Mouse (Mus musculus) bone marrow, adult 2 months (tissue): Measurements from ENCODE around the gene Agrp. TPM values are rescaled to one million over a fixed set of nuclear protein-coding genes. Genes with fewer than 3 reads are reported as not detected.

Experiments used
- H3K27ac ChIP-seq: fragments of 200-500 bp; 2 replicates; pipeline ENCODE4 v1.5.1; 2012; ENCODE audit warnings: low read depth, mild to moderate bottlenecking, control low read depth, inconsistent platforms, low read length; ENCODE audit not compliant: control insufficient read depth, poor library complexity, insufficient read depth
- H3K4me1 ChIP-seq: fragments of 200-500 bp; 2 replicates; pipeline ENCODE4 v1.6.1; 2011; ENCODE audit warnings: low read length; ENCODE audit not compliant: control insufficient read depth, insufficient read depth
- H3K4me3 ChIP-seq: fragments of 200-500 bp; replicated peaks from 2 replicates; pipeline ENCODE3; 2011; ENCODE audit warnings: mild to moderate bottlenecking, low read depth, low read length, control low read depth; ENCODE audit not compliant: control insufficient read depth
- CTCF ChIP-seq: fragments of 200-500 bp; IDR thresholded peaks from 2 replicates; pipeline ENCODE4 v1.5.1; 2011; ENCODE audit warnings: low read length, control low read depth; ENCODE audit not compliant: control insufficient read depth, insufficient read depth
- POLR2A ChIP-seq: fragments of 200-500 bp; IDR thresholded peaks from 2 replicates; pipeline ENCODE4 v1.6.1; 2011; ENCODE audit warnings: low read depth, mild to moderate bottlenecking, control low read depth, low read length, borderline replicate concordance; ENCODE audit not compliant: control insufficient read depth
- WGBS: fragments of 180-500 bp; shearing (Covaris S2); methylation state at CpG from one replicate; pipeline ENCODE4 v1.1.7; 2018; 5-methylcytosine and 5-hydroxymethylcytosine counted together
- polyA plus RNA-seq: library from polyadenylated mRNA; stranded (reverse); fragments of >200 nt; gene quantifications from 2 replicates; pipeline ENCODE4 v1.2.4, GENCODE M21; 2011; ENCODE audit warnings: low replicate concordance; ENCODE audit not compliant: missing spikeins, insufficient read depth, insufficient read length

The Agrp gene
- polyA plus RNA-seq, 1 experiment = not detected

DNA sequence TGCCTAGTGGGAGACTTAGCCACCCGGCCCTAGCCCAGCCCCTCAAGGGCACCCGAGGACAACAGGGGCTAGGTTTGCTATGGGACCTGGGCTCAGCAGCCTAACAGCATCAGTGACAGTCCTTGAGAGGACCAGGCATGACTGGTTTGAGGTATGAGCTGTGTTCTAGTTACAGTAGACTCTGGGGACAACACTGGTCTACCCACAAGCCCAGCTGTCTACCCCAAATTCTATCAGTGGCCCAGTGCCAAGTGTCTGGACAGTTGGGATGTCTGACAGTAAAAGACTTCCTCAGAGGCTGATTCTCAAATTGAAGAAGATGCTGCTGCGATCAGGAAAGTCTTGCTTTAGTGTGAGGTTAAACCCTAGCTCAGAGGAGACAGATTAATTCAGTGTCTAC, 91.9 kb downstream of the Agrp start:
- WGBS = 71% methylated on average over 3 of the region's 3 CpGs
- Histone ChIP-seq H3K27ac (peak overlapping the region; percentile 36; the same call in 1 of the 2 replicates), H3K4me3 (no peak overlapping the region), H3K4me1 (peaks cover 7% of the 10 kb centered on the region)
- TF ChIP-seq CTCF (no peak), POLR2A (no peak)

DNA sequence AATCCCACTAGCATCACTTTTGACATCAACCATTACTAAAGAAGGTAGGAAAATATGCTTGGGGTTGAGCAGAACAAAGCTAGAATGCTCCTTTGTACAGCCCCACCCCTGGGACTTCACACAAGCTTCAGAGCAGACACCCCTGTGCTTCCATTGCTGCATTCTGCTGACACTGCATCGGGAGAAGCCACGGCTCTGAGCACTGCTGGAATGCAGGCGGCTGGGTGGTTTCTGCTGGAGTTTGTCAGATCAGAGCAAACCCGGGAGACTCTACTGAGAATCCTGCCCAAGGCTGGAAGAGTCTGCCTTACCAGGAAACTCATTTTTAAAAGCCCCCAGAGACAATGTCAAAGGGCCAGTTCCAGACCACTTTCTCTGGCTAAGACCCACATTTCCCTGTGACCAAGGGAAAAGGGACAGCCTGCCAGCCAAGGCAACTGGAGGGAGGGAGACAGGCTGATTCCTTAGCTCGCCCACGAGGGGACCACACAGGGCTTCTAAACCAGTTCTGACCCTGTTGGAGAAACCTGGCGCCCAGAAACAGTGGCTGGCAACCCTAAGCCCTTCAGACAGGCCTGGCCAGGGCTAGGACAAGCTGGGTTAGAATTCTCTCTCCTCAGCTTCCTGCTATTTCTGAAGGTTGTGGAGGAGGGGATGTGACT, 92.5 kb downstream of the Agrp start:
- 73% methylated on average over 7 of the region's 7 CpGs for WGBS
- no peak for TF ChIP-seq POLR2A
- TF ChIP-seq CTCF = no peak
- Histone ChIP-seq H3K27ac (peak overlapping the region; percentile 36; the same call in 1 of the 2 replicates), H3K4me3 (no peak overlapping the region), H3K4me1 (peaks cover 7% of the 10 kb centered on the region)

DNA sequence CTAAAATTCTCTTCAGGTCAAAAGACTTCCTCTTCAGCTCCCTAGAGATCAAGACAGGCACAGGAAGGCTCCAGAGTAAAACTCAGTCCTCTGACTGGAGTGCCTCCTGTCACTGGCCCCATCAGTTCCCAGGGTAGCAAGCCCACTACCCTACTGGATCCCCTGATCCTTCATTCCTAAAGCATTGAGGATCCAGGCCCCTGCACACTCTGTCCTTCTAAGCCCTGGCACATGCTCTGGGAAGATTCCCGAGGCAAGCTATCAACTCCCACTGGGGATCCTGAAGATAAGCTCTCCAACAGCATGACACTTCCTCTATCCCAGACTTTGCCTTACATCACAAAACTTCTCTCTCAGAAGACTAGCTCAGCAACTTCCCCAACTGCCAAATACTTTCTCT, 93.5 kb downstream of the Agrp start:
- 10% methylated on average over 1 of the region's 1 CpGs for WGBS
- no peak for TF ChIP-seq CTCF
- TF ChIP-seq POLR2A = no peak
- Histone ChIP-seq H3K4me3 (no peak overlapping the region), H3K4me1 (peaks cover 7% of the 10 kb centered on the region), H3K27ac (peak overlapping the region; percentile 37; the same call in 1 of the 2 replicates)

DNA sequence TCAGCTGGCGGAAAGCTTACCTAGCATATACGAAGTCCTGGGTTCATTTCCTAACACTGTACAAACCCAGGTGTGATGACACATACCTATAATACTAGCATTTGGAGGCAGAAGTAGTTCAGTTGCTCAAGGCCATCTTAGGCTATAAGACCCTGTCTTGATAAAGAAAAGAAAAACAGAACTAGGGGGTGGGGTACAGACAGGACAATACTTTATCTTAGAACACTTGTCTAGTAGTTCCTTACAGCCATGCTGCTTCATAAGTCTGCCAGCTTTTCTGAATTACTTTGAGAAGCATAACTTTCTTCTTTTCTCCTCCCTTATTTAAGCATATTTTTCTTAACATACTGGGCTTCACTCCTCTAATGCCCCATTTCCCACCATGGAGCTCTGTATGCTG, 94.4 kb downstream of the Agrp start:
- no peak overlapping the region for H3K27ac ChIP-seq
- peaks cover 7% of the 10 kb centered on the region for H3K4me1 ChIP-seq
- TF ChIP-seq CTCF (no peak), POLR2A (no peak)
- H3K4me3 ChIP-seq = no peak overlapping the region
- 68% methylated on average over 2 of the region's 2 CpGs for WGBS

DNA sequence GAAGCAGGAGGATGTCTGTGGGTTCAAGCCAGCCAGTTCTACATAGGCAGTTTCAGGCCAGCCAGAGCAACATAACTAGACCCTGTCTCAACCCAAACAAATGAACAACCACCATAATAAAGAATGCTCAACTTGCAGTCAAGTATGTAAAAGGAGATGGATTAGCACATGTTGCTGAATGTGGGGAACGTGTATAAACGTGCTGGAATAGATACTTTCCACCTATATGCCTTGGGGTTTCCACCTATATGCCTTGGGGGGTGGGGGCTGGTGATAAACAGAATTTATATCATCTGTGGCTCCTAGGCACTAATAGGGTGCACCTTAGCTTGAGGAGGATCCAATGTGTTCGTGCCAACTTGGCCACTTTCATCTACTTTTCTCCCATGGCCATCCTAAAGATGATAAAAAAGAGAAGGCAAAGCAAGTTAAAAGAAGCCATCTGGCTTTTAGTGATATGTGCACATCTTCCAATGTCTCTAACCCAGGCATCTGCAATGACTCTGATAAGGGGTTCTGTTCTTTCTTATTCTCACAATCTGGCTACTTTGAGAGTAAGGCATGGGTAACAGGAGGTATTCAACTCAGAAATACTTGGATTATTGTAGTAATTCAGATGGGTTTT, 95.0 kb downstream of the Agrp start:
- 71% methylated on average over 3 of the region's 3 CpGs for WGBS

DNA sequence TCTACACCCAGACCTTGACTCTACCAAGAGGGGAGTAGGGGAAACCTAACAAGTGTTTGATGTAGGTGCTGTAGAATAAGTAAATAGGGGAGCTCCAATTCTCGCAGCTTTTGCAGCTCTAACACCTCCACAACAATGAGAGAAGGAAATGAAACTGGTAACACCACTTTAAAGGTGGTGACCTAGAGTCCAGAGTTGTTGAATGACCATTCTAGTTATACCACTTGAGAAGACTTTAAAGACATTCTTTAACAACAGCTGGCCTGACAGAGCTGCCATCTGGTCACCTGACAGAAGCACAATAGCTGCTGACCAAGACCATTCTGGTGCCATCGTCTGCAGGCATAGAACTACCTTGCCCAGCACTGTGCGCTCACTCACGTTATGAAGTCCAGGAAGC, 98.3 kb downstream of the Agrp start:
- Histone ChIP-seq H3K4me1 (peaks cover 3% of the 10 kb centered on the region), H3K4me3 (no peak overlapping the region), H3K27ac (no peak overlapping the region)
- TF ChIP-seq CTCF (no peak), POLR2A (no peak)
- WGBS = 90% methylated on average over 4 of the region's 4 CpGs

More for the DNA sequence above, 95.0 kb downstream of the Agrp start:
- Histone ChIP-seq H3K27ac (peak overlapping the region; percentile 73; the same call in 1 of the 2 replicates), H3K4me3 (no peak overlapping the region), H3K4me1 (peaks cover 7% of the 10 kb centered on the region)
- no peak for TF ChIP-seq CTCF
- TF ChIP-seq POLR2A = no peak

DNA sequence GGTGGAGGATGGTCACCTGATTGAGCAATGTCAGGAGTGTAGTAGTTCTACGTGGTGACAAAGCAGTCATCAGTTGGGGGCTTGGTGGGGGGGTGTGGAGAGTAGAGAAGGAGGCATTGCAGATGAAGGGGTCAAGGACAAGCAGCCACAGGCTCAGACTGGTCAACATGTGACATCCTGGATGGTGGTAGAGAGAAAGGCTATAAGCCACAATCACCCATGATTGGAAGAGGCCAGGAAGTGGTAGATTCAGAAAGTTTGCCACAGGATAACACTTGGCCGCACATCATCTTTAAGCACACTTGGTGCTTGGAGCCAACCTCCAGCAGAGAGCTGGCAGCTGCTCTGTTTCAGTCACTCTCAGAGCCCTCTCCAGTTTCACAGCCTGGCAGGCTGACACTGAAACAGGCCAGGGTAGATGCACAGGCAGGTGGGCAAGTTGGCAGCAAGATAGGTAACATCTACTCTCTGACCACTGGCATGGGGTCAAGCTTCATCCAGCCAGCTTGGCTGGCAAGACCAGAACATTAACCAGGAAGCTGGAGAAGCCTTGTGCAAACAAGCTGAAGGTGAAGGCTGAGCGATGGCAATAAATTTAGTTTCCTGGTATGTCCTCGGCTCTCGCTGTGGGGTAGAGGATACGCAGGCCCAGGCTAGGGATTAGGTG, 100.0 kb downstream of the Agrp start:
- TF ChIP-seq CTCF = no peak
- no peak for TF ChIP-seq POLR2A
- Histone ChIP-seq H3K4me3 (no peak overlapping the region), H3K4me1 (peaks cover 5% of the 10 kb centered on the region), H3K27ac (no peak overlapping the region)
- 81% methylated on average over 6 of the region's 6 CpGs for WGBS

DNA sequence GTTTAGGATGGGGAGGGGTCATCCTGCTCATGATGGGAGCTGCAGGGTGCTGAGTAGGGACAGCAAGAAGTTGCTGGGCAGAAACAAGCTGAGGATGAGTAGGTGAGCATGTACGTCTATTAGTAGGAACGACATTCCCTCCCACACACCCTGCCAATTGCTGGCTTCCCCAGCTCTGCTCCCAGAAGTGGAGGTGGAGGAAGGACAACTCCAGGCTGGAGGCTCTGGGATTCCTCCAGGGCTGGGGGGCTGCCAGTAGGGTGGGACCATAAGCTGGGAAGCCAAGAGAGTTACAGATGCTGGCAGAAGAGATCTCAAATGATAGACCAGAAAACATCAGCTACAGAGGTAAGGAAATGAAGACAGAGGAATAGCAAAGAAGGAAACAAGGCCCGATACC, 100.6 kb downstream of the Agrp start:
- TF ChIP-seq POLR2A (no peak), CTCF (no peak)
- Histone ChIP-seq H3K4me1 (peaks cover 2% of the 10 kb centered on the region; the same call in 1 of the 2 replicates), H3K4me3 (no peak overlapping the region), H3K27ac (no peak overlapping the region)
- 91% methylated on average over 3 of the region's 3 CpGs for WGBS

DNA sequence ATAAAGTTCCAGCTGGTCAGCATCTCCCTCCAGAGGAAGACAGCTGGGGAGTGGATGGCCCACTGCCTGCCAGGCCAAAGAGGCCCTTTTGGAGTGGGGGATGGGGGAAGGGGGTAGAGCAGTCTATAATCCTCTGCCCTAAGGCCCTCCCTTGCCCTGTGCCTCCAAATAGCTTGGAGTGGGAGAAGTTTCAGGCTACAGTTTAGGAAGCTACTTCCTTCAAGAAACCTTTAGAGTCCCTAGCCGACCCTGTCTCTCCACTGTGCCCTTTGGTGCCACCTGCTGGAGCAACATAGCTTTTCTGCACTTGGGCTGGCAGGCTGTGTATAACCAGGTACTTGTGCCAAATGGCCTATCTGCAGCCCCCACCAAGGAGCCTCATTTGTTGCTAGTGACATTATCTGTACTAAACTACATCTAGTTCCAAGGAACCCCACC, 103.3 kb downstream of the Agrp start:
- no peak overlapping the region for H3K27ac ChIP-seq
- WGBS = 5% methylated on average over 1 of the region's 1 CpGs

More for the DNA sequence above, 103.3 kb downstream of the Agrp start:
- TF ChIP-seq POLR2A (no peak), CTCF (peak; percentile 83)
- Histone ChIP-seq H3K4me1 (peaks cover 2% of the 10 kb centered on the region; the same call in 1 of the 2 replicates), H3K4me3 (no peak overlapping the region)
